Mouse (Mus musculus) cerebellum, adult 2 months (tissue): Measurements from ENCODE around the gene Sds.

Experiments used
- CTCF ChIP-seq: fragments of 200-500 bp; IDR thresholded peaks from 2 replicates; pipeline ENCODE4 v1.5.1; 2011; ENCODE audit warnings: low read depth, mild to moderate bottlenecking, control low read depth, low read length, moderate library complexity, borderline replicate concordance; ENCODE audit not compliant: insufficient read depth
- POLR2A ChIP-seq: fragments of 200-500 bp; IDR thresholded peaks from 2 replicates; pipeline ENCODE4 v1.6.1; 2011; ENCODE audit warnings: low read length, control low read depth, borderline replicate concordance; ENCODE audit not compliant: insufficient read depth

DNA sequence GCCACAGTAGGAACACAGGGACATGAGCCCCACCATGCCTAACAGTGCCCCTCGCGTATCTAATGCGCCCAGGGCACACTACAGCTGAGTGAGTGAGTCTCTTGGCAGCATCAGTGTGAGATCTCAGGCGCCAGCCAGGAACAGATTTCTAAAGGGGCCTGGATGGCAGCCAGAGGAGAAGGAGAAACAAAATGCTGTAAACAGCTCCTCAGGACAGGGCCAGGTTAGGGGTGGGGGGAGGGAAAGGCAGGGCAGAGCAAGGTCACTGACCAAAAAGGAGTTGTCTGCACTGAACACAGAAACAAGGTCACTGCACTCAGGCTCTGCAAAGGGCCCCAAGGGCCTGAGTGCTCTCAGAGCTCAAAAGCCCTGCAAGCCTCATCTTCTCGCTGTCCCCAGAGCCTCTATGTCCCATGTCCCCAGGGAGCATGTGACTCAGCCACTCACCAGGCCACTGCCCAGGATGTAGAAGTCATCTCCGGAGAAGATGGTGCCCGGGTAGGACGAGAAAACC lies 14.4 kb downstream of the Sds start:
- TF ChIP-seq POLR2A (no peak), CTCF (no peak)
